Mouse (Mus musculus) lung, embryonic 14.5 days (tissue): ENCODE data around the gene Bmper. TPM values are rescaled to one million over a fixed set of nuclear protein-coding genes. Genes with fewer than 3 reads are reported as not detected.

Experiments used
- ATAC-seq: fragments of 200-750 bp; cut with Nextera tagmentation; 2 replicates; pipeline ENCODE4 v1.8.0; 2017; ENCODE audit warnings: mild to moderate bottlenecking, moderate TSS enrichment, moderate library complexity; ENCODE audit not compliant: insufficient read depth
- DNase-seq: peaks from one replicate; pipeline ENCODE4 v3.0.0-alpha.2; 2015
- H3K27ac ChIP-seq: fragments of 300-500 bp; sonication (generic); 2 replicates; pipeline ENCODE4 v1.5.1; 2014; ENCODE audit warnings: low read depth, mild to moderate bottlenecking, moderate library complexity
- H3K27me3 ChIP-seq: fragments of 300-500 bp; sonication (generic); 2 replicates; pipeline ENCODE4 v1.6.1; 2014; ENCODE audit warnings: low read length, control low read depth; ENCODE audit not compliant: insufficient read depth
- H3K36me3 ChIP-seq: fragments of 300-500 bp; sonication (generic); 2 replicates; pipeline ENCODE4 v1.6.1; 2014; ENCODE audit warnings: control low read depth; ENCODE audit not compliant: insufficient read depth
- H3K4me1 ChIP-seq: fragments of 300-500 bp; sonication (generic); 2 replicates; pipeline ENCODE4 v1.6.1; 2014; ENCODE audit warnings: antibody characterized with exemption, control low read depth; ENCODE audit not compliant: insufficient read depth
- H3K4me2 ChIP-seq: fragments of 300-500 bp; sonication (generic); 2 replicates; pipeline ENCODE4 v1.6.1; 2014; ENCODE audit warnings: mild to moderate bottlenecking
- H3K4me3 ChIP-seq: fragments of 300-500 bp; sonication (generic); 2 replicates; pipeline ENCODE4 v1.5.1; 2014; ENCODE audit warnings: low read depth, low read length
- H3K9ac ChIP-seq: fragments of 300-500 bp; sonication (generic); 2 replicates; pipeline ENCODE4 v1.6.1; 2014
- H3K9me3 ChIP-seq: fragments of 300-500 bp; sonication (generic); 2 replicates; pipeline ENCODE4 v1.6.1; 2016; ENCODE audit warnings: low read depth, low read length, control low read depth
- CTCF ChIP-seq: IDR thresholded peaks from 2 replicates; pipeline ENCODE4 v1.5.1; 2016; ENCODE audit warnings: antibody characterized with exemption, low read depth
- WGBS: fragments of 180-500 bp; shearing (Covaris S2); extraction: QIAGEN DNeasy Blood & Tissue Kit; methylation state at CpG from one replicate; pipeline ENCODE4 v1.1.7; 2014; 5-methylcytosine and 5-hydroxymethylcytosine counted together
- polyA plus RNA-seq: library from polyadenylated mRNA; unstranded; fragments of >200 nt; fragmentation: Nextera tagmentation; extraction: Ambion mirVana; gene quantifications from 2 replicates; pipeline ENCODE4 v1.2.1, GENCODE M21; 2014

Bmper gene
- polyA plus RNA-seq, 1 experiment from 2014 or later, result 28.7 TPM

GRCm38 (mm10) chr9:23384880-23385279 lies 162.0 kb downstream of the Bmper start:
- Histone ChIP-seq H3K27me3 (no peaks in the 10 kb centered on the region), H3K9me3 (no peaks in the 10 kb centered on the region), H3K9ac (no peak overlapping the region), H3K4me3 (no peak overlapping the region), H3K4me1 (peaks cover 28% of the 10 kb centered on the region), H3K27ac (peak overlapping the region; percentile 79), H3K36me3 (no peaks in the 10 kb centered on the region), H3K4me2 (no peak overlapping the region)
- peak; percentile 68 for ATAC-seq
- TF ChIP-seq CTCF, result no peak
- peak; percentile 66 for DNase-seq
- 29% methylated on average over 3 of the region's 3 CpGs for WGBS

- no peak overlapping the region for H3K4me2 ChIP-seq
- H3K4me3 ChIP-seq, result no peak overlapping the region
- 50% methylated on average over 3 of the region's 3 CpGs for WGBS
- TF ChIP-seq CTCF, result no peak
- H3K27me3 ChIP-seq, result no peaks in the 10 kb centered on the region
- peak overlapping the region; percentile 63; the same call in 1 of the 2 replicates for H3K27ac ChIP-seq
- H3K36me3 ChIP-seq, result no peaks in the 10 kb centered on the region
- no peak overlapping the region for H3K9ac ChIP-seq
- no peaks in the 10 kb centered on the region for H3K9me3 ChIP-seq
- DNase-seq, result no peak
- H3K4me1 ChIP-seq, result peaks cover 28% of the 10 kb centered on the region
- ATAC-seq, result no peak
Measured at GRCm38 (mm10) chr9:23386201-23386600, 163.3 kb downstream of the Bmper start.

- DNase-seq, result no peak
- Histone ChIP-seq H3K4me2 (no peak overlapping the region), H3K27ac (no peak overlapping the region), H3K4me1 (peaks cover 19% of the 10 kb centered on the region), H3K4me3 (no peak overlapping the region), H3K9ac (no peak overlapping the region), H3K27me3 (no peaks in the 10 kb centered on the region), H3K36me3 (no peaks in the 10 kb centered on the region), H3K9me3 (no peaks in the 10 kb centered on the region)
- no peak for TF ChIP-seq CTCF
- 59% methylated on average over 3 of the region's 3 CpGs for WGBS
- no peak for ATAC-seq
Measured at GRCm38 (mm10) chr9:23390118-23390517, 167.2 kb downstream of the Bmper start.

- DNase-seq (peak; percentile 85), ATAC-seq (peak; percentile 84)
- Histone ChIP-seq H3K4me3 (no peak overlapping the region), H3K4me1 (peaks cover 7% of the 10 kb centered on the region), H3K9ac (no peak overlapping the region), H3K36me3 (no peaks in the 10 kb centered on the region), H3K9me3 (no peaks in the 10 kb centered on the region), H3K27me3 (no peaks in the 10 kb centered on the region), H3K4me2 (no peak overlapping the region), H3K27ac (no peak overlapping the region)
- WGBS, result 25% methylated on average over 6 of the region's 6 CpGs
- peak; percentile 54 for TF ChIP-seq CTCF
Measured at GRCm38 (mm10) chr9:23394652-23395317, 171.9 kb downstream of the Bmper start.

- no peak overlapping the region; the same call in 1 of the 2 replicates for H3K27ac ChIP-seq
- H3K4me2 ChIP-seq, result no peak overlapping the region
- H3K9ac ChIP-seq, result no peak overlapping the region
- H3K4me1 ChIP-seq, result peaks cover 10% of the 10 kb centered on the region
- 63% methylated on average over 7 of the region's 7 CpGs for WGBS
- TF ChIP-seq CTCF, result no peak
- H3K9me3 ChIP-seq, result no peaks in the 10 kb centered on the region
- DNase-seq, result no peak
- no peaks in the 10 kb centered on the region for H3K36me3 ChIP-seq
- no peak overlapping the region for H3K4me3 ChIP-seq
- no peak for ATAC-seq
- H3K27me3 ChIP-seq, result no peaks in the 10 kb centered on the region
Measured at GRCm38 (mm10) chr9:23396186-23396585, 173.3 kb downstream of the Bmper start.

- Histone ChIP-seq H3K27me3 (no peaks in the 10 kb centered on the region), H3K9me3 (no peaks in the 10 kb centered on the region), H3K4me1 (peaks cover 10% of the 10 kb centered on the region), H3K9ac (no peak overlapping the region), H3K4me2 (no peak overlapping the region), H3K27ac (no peak overlapping the region), H3K4me3 (no peak overlapping the region), H3K36me3 (no peaks in the 10 kb centered on the region)
- DNase-seq (no peak), ATAC-seq (no peak)
- no peak for TF ChIP-seq CTCF
- 82% methylated on average over 3 of the region's 3 CpGs for WGBS
Measured at GRCm38 (mm10) chr9:23397876-23398275, 175.0 kb downstream of the Bmper start.

GRCm38 (mm10) chr9:23399638-23400284 lies 176.9 kb downstream of the Bmper start:
- DNase-seq, result peak; percentile 81
- no peak overlapping the region for H3K4me2 ChIP-seq
- peak overlapping the region; percentile 72 for H3K27ac ChIP-seq
- peaks cover 10% of the 10 kb centered on the region for H3K4me1 ChIP-seq
- H3K9ac ChIP-seq, result no peak overlapping the region
- WGBS, result 16% methylated on average over 6 of the region's 6 CpGs
- no peak overlapping the region for H3K4me3 ChIP-seq
- TF ChIP-seq CTCF, result no peak
- peak; percentile 83 for ATAC-seq
- no peaks in the 10 kb centered on the region for H3K9me3 ChIP-seq
- no peaks in the 10 kb centered on the region for H3K27me3 ChIP-seq
- no peaks in the 10 kb centered on the region for H3K36me3 ChIP-seq
